In the genomic region with DNA sequence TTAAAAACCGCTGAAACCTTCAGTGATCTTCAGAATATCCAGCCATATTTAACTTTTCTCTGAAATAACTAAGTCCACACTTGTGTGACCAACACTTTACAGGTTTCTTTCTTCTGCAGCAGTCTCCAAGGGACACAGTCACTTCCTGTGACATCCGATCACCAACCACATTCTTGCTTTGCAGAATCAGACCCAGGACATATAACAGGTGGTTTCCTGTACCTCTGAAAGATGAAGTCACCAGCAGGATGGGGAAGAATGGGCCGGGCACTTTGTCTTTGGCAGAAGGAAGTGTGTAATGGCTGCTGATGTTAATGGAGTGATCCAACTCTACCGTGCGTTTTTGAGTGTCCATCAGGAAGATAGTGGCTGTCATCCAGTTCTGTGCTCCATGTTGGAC, we compare ENCODE assay signal across 23 mouse cellular contexts.
"Had no signal": no experiment of that assay in that cellular context is flagged by ENCODE, and none has a peak within 500 bp of the region (broad histone marks: within the 10 kb centered on the region; RNA-seq: fewer than 3 reads in every experiment).

No protein-coding gene starts in this region.

- H3K36me3 ChIP-seq: heart, embryonic 10.5 days; heart, embryonic 12.5 days; hindbrain, embryonic 13.5 days; hindbrain, embryonic 15.5 days; kidney, embryonic 15.5 days; limb, embryonic 10.5 days; limb, embryonic 12.5 days had no signal

- DNase-seq: gastrocnemius, postnatal 14 days; gastrocnemius, postnatal 36 days; heart, adult 18-20 months; heart, postnatal 10 days; heart, postnatal 4 days; kidney, adult 11 months; kidney, adult 2 months; kidney, adult 9 months; kidney, postnatal 14 days; kidney, postnatal 36 days; liver had no signal

- H3K9ac ChIP-seq: heart, embryonic 12.5 days; hindbrain, embryonic 13.5 days; hindbrain, embryonic 15.5 days; kidney, embryonic 15.5 days; limb, embryonic 12.5 days had no signal

- H3K4me1 ChIP-seq: heart, embryonic 10.5 days; heart, embryonic 12.5 days; hindbrain, embryonic 13.5 days; hindbrain, embryonic 15.5 days; kidney, embryonic 15.5 days; limb, embryonic 10.5 days; limb, embryonic 12.5 days had no signal

- H3K27ac ChIP-seq: heart, embryonic 10.5 days; hindbrain, embryonic 13.5 days; hindbrain, embryonic 15.5 days; hindbrain, postnatal 0 days; kidney, embryonic 15.5 days; kidney, postnatal 0 days; left cerebral cortex, adult 2 months; limb, embryonic 10.5 days; limb, embryonic 12.5 days had no signal

- ATAC-seq: hindbrain, postnatal 0 days; intestine, embryonic 16.5 days had no signal

- H3K9me3 ChIP-seq: heart, embryonic 10.5 days; heart, embryonic 12.5 days; hindbrain, embryonic 13.5 days; hindbrain, embryonic 15.5 days; kidney, embryonic 15.5 days; limb, embryonic 10.5 days; limb, embryonic 12.5 days had no signal

- H3K4me3 ChIP-seq: heart, embryonic 10.5 days; heart, embryonic 12.5 days; hindbrain, embryonic 13.5 days; hindbrain, embryonic 15.5 days; kidney, embryonic 15.5 days; left cerebral cortex, adult 2 months; limb, embryonic 10.5 days; limb, embryonic 12.5 days had no signal

- H3K27me3 ChIP-seq: heart, embryonic 12.5 days; hindbrain, embryonic 13.5 days; hindbrain, embryonic 15.5 days; kidney, embryonic 15.5 days; limb, embryonic 12.5 days had no signal

- H3K4me2 ChIP-seq: heart, embryonic 12.5 days; hindbrain, embryonic 13.5 days; hindbrain, embryonic 15.5 days; kidney, embryonic 15.5 days; limb, embryonic 12.5 days; liver, embryonic 11.5 days had no signal
